ENCODE assay signal across 8 mouse cellular contexts in genomic region chr2:91257126-91257980, GRCm38 (mm10). TPM values are rescaled to one million over a fixed set of nuclear protein-coding genes. Genes with fewer than 3 reads are reported as not detected.
DNase-seq lines count a peak whose midpoint lies in the region; ATAC-seq and TF ChIP-seq lines count a peak whose summit lies in the region.

No protein-coding gene starts in this region.

- H3K27ac ChIP-seq in embryonic facial prominence, embryonic 15.5 days (replicated peaks): peak overlapping the region; percentile 85
- peak overlapping the region; percentile 31 for H3K27ac ChIP-seq in hindbrain, embryonic 16.5 days (ENCODE audit: low read depth, low read length)
- H3K27ac ChIP-seq in liver, embryonic 12.5 days: peak overlapping the region; percentile 13; the same call in 1 of the 2 replicates
- H3K27ac ChIP-seq in olfactory bulb, adult 2 months (ENCODE audit: insufficient read depth, low read depth, low read length): 0 out of 2 replicates have a peak overlapping the region, but pooled peaks have one; percentile 2

- peak; percentile 79 for ATAC-seq in embryonic facial prominence, embryonic 15.5 days (ENCODE audit: insufficient number of reproducible peaks, low FRiP score, low TSS enrichment, low read depth)
- peak; percentile 65 for ATAC-seq in hindbrain, embryonic 16.5 days
- peak; percentile 42 for ATAC-seq in liver, embryonic 12.5 days

- TF ChIP-seq POLR2A in olfactory bulb, adult 2 months (IDR thresholded peaks at IDR 0.05; ENCODE audit: insufficient read depth, low read depth, low read length): no peak

- 0 out of 2 replicates have a peak, but pooled peaks cover 12% of the 10 kb centered on the region for H3K27me3 ChIP-seq in embryonic facial prominence, embryonic 15.5 days
- peaks cover 4% of the 10 kb centered on the region; the same call in 1 of the 2 replicates for H3K27me3 ChIP-seq in hindbrain, embryonic 16.5 days (replicated peaks; ENCODE audit: control insufficient read depth, insufficient read depth, low read length)
- peaks cover 82% of the 10 kb centered on the region for H3K27me3 ChIP-seq in liver, embryonic 12.5 days (replicated peaks)

- no peak for TF ChIP-seq CTCF in olfactory bulb, adult 2 months (IDR thresholded peaks at IDR 0.05; ENCODE audit: insufficient read depth, low read depth, low read length)

- H3K4me3 ChIP-seq in embryonic facial prominence, embryonic 15.5 days (replicated peaks): peak overlapping the region; percentile 73
- H3K4me3 ChIP-seq in hindbrain, embryonic 16.5 days (ENCODE audit: low read length): peak overlapping the region; percentile 56
- H3K4me3 ChIP-seq in liver, embryonic 12.5 days: peak overlapping the region; percentile 59
- peak overlapping the region; percentile 53 for H3K4me3 ChIP-seq in olfactory bulb, adult 2 months (ENCODE audit: insufficient read depth, low read depth, low read length)

- H3K4me2 ChIP-seq in embryonic facial prominence, embryonic 15.5 days (replicated peaks): peak overlapping the region; percentile 93
- peak overlapping the region; percentile 98 for H3K4me2 ChIP-seq in hindbrain, embryonic 16.5 days (ENCODE audit: low read length)
- peak overlapping the region; percentile 73 for H3K4me2 ChIP-seq in liver, embryonic 12.5 days

- H3K4me1 ChIP-seq in embryonic facial prominence, embryonic 15.5 days: peaks cover 33% of the 10 kb centered on the region
- peaks cover 20% of the 10 kb centered on the region for H3K4me1 ChIP-seq in hindbrain, embryonic 16.5 days (ENCODE audit: control insufficient read depth, insufficient read depth, low read depth, low read length)
- H3K4me1 ChIP-seq in liver, embryonic 12.5 days: peaks cover 31% of the 10 kb centered on the region
- peaks cover 18% of the 10 kb centered on the region for H3K4me1 ChIP-seq in olfactory bulb, adult 2 months (ENCODE audit: control insufficient read depth, insufficient read depth, low read length)

- H3K9ac ChIP-seq in embryonic facial prominence, embryonic 15.5 days: peak overlapping the region; percentile 33
- peak overlapping the region; percentile 68 for H3K9ac ChIP-seq in hindbrain, embryonic 16.5 days (ENCODE audit: low read depth, low read length)
- peak overlapping the region; percentile 54 for H3K9ac ChIP-seq in liver, embryonic 12.5 days

- H3K36me3 ChIP-seq in embryonic facial prominence, embryonic 15.5 days: peaks cover 13% of the 10 kb centered on the region
- H3K36me3 ChIP-seq in hindbrain, embryonic 16.5 days (ENCODE audit: control insufficient read depth, insufficient read depth, low read length): no peaks in the 10 kb centered on the region
- peaks cover 7% of the 10 kb centered on the region; the same call in 1 of the 2 replicates for H3K36me3 ChIP-seq in liver, embryonic 12.5 days

- 2% methylated on average over 22 of the region's 22 CpGs for WGBS in embryonic facial prominence, embryonic 15.5 days
- WGBS in hindbrain, embryonic 16.5 days: under 1% methylated on average over 19 of the region's 22 CpGs
- 5% methylated on average over 22 of the region's 22 CpGs for WGBS in liver, embryonic 12.5 days (ENCODE audit: insufficient replicate concordance)
- WGBS in olfactory bulb, adult 2 months: 3% methylated on average over 22 of the region's 22 CpGs

- peak; percentile 31 for DNase-seq in ovary, postnatal 10 days (ENCODE audit: low spot score)
- DNase-seq in ovary, postnatal 14 days (ENCODE audit: low spot score): no peak
- peak; percentile 77 for DNase-seq in ZHBTc4 (ENCODE audit: low read depth, low spot score)
- no peak for DNase-seq in layer of hippocampus, adult 8-10 months (ENCODE audit: low spot score in 2 of 2)

- H3K9me3 ChIP-seq in embryonic facial prominence, embryonic 15.5 days (replicated peaks): no peaks in the 10 kb centered on the region
- no peaks in the 10 kb centered on the region for H3K9me3 ChIP-seq in hindbrain, embryonic 16.5 days (ENCODE audit: control insufficient read depth, low read length)
- H3K9me3 ChIP-seq in liver, embryonic 12.5 days (replicated peaks): no peaks in the 10 kb centered on the region

RNA-seq across cellular contexts. Expression of gene Pacsin3, which starts 1.6 kb away (rescaled TPM):
- polyA plus RNA-seq in embryonic facial prominence, embryonic 15.5 days (2015; fragmentation: Nextera tagmentation; extraction: Ambion mirVana): 55.1 and 62.8 TPM in 2 replicates
- polyA plus RNA-seq in hindbrain, embryonic 16.5 days (2015; fragmentation: Nextera tagmentation; extraction: Ambion mirVana): 21.8 and 24.5 TPM in 2 replicates
- 12.3 and 12.4 TPM in 2 replicates for polyA plus RNA-seq in liver, embryonic 12.5 days (2016; fragmentation: Nextera tagmentation; extraction: Ambion mirVana)
- not detected in 2 replicates for polyA plus RNA-seq in olfactory bulb, adult 2 months (2012; ENCODE audit: insufficient read depth, insufficient read length, low replicate concordance, missing spikeins)
- total RNA-seq in layer of hippocampus, adult 8-10 months (2022): 10 to 100 TPM; 27.1 to 34.4 (median 31.0) TPM

RNA-seq across cellular contexts. Expression of gene Arfgap2, which starts 7.4 kb away (rescaled TPM):
- 83.0 and 83.4 TPM in 2 replicates for polyA plus RNA-seq in embryonic facial prominence, embryonic 15.5 days (2015; fragmentation: Nextera tagmentation; extraction: Ambion mirVana)
- 61.2 and 67.7 TPM in 2 replicates for polyA plus RNA-seq in hindbrain, embryonic 16.5 days (2015; fragmentation: Nextera tagmentation; extraction: Ambion mirVana)
- 80.0 and 82.2 TPM in 2 replicates for polyA plus RNA-seq in liver, embryonic 12.5 days (2016; fragmentation: Nextera tagmentation; extraction: Ambion mirVana)
- not detected in 2 replicates for polyA plus RNA-seq in olfactory bulb, adult 2 months (2012; ENCODE audit: insufficient read depth, insufficient read length, low replicate concordance, missing spikeins)
- 10 to 100 TPM; 75.9 to 81.9 (median 79.1) TPM for total RNA-seq in layer of hippocampus, adult 8-10 months (2022)

RNA-seq across cellular contexts. Expression of gene Ddb2, which starts 20.6 kb away (rescaled TPM):
- polyA plus RNA-seq in embryonic facial prominence, embryonic 15.5 days (2015; fragmentation: Nextera tagmentation; extraction: Ambion mirVana): 18.7 and 19.9 TPM in 2 replicates
- 16.1 and 17.4 TPM in 2 replicates for polyA plus RNA-seq in hindbrain, embryonic 16.5 days (2015; fragmentation: Nextera tagmentation; extraction: Ambion mirVana)
- 8.3 and 8.4 TPM in 2 replicates for polyA plus RNA-seq in liver, embryonic 12.5 days (2016; fragmentation: Nextera tagmentation; extraction: Ambion mirVana)
- polyA plus RNA-seq in olfactory bulb, adult 2 months (2012; ENCODE audit: insufficient read depth, insufficient read length, low replicate concordance, missing spikeins): not detected in 2 replicates
- total RNA-seq in layer of hippocampus, adult 8-10 months (2022): 10 to 100 TPM; 11.2 to 12.4 (median 11.9) TPM

RNA-seq across cellular contexts. Expression of gene Acp2, which starts 54.7 kb away (rescaled TPM):
- 24.2 and 28.3 TPM in 2 replicates for polyA plus RNA-seq in embryonic facial prominence, embryonic 15.5 days (2015; fragmentation: Nextera tagmentation; extraction: Ambion mirVana)
- polyA plus RNA-seq in hindbrain, embryonic 16.5 days (2015; fragmentation: Nextera tagmentation; extraction: Ambion mirVana): 38.6 and 43.2 TPM in 2 replicates
- polyA plus RNA-seq in liver, embryonic 12.5 days (2016; fragmentation: Nextera tagmentation; extraction: Ambion mirVana): 9.6 and 10.3 TPM in 2 replicates
- polyA plus RNA-seq in olfactory bulb, adult 2 months (2012; ENCODE audit: insufficient read depth, insufficient read length, low replicate concordance, missing spikeins): not detected in 2 replicates
- total RNA-seq in layer of hippocampus, adult 8-10 months (2022): 10 to 100 TPM; 54.9 to 64.9 (median 59.8) TPM

RNA-seq across cellular contexts. Expression of gene Nr1h3, which starts 54.7 kb away (rescaled TPM):
- 1.8 and 1.9 TPM in 2 replicates for polyA plus RNA-seq in embryonic facial prominence, embryonic 15.5 days (2015; fragmentation: Nextera tagmentation; extraction: Ambion mirVana)
- polyA plus RNA-seq in hindbrain, embryonic 16.5 days (2015; fragmentation: Nextera tagmentation; extraction: Ambion mirVana): 2.6 and 3.1 TPM in 2 replicates
- 12.9 and 13.5 TPM in 2 replicates for polyA plus RNA-seq in liver, embryonic 12.5 days (2016; fragmentation: Nextera tagmentation; extraction: Ambion mirVana)
- polyA plus RNA-seq in olfactory bulb, adult 2 months (2012; ENCODE audit: insufficient read depth, insufficient read length, low replicate concordance, missing spikeins): not detected in 2 replicates
- 1 to 10 TPM; 3.7 to 5.8 (median 4.3) TPM for total RNA-seq in layer of hippocampus, adult 8-10 months (2022)

Comparison
In these comparisons a context has a peak if more than half of its experiments do, and no peak if none do; other contexts are left out.
1. DNase-seq: peak in ovary, postnatal 10 days (single experiment) and ZHBTc4 (single experiment); none in ovary, postnatal 14 days (single experiment) and layer of hippocampus, adult 8-10 months (0 of 2).
2. H3K27ac ChIP-seq: peak in every context shown above with its lines; median percentile 85 in embryonic facial prominence, embryonic 15.5 days; 31 in hindbrain, embryonic 16.5 days; 13 in liver, embryonic 12.5 days; 2 in olfactory bulb, adult 2 months.
3. RNA of gene Pacsin3, which starts 1.6 kb away (polyA plus RNA-seq): 55.1 to 62.8 TPM in embryonic facial prominence, embryonic 15.5 days, 21.8 to 24.5 TPM in hindbrain, embryonic 16.5 days and 12.3 to 12.4 TPM in liver, embryonic 12.5 days; not detected in olfactory bulb, adult 2 months; every median in the first group is over 10 times any median in the second.
4. Peak in every context shown above with its lines, with median percentiles within 50 percentile points of each other: ATAC-seq, H3K4me2 ChIP-seq, H3K4me3 ChIP-seq and H3K9ac ChIP-seq.